Mouse (Mus musculus) embryonic facial prominence, embryonic 15.5 days (tissue): ENCODE data around the gene Taar8a. TPM values are rescaled to one million over a fixed set of nuclear protein-coding genes. Genes with fewer than 3 reads are reported as not detected.
"Not testable (repeated sequence)": the region's sequence is repeated elsewhere in the genome, so short reads cannot be mapped to it uniquely, and the experiment has no call there.

Source experiments
- ATAC-seq: fragments of 200-750 bp; cut with Nextera tagmentation; 2 replicates; pipeline ENCODE4 v1.8.0; 2017; ENCODE audit warnings: low read depth, moderate TSS enrichment; ENCODE audit not compliant: insufficient number of reproducible peaks, low FRiP score, low TSS enrichment
- H3K27ac ChIP-seq: fragments of 300-500 bp; sonication (generic); replicated peaks from 2 replicates; pipeline ENCODE4 v1.5.1; 2015; ENCODE audit warnings: mild to moderate bottlenecking, inconsistent platforms
- H3K27me3 ChIP-seq: fragments of 300-500 bp; sonication (generic); 2 replicates; pipeline ENCODE4 v1.6.1; 2015; ENCODE audit warnings: inconsistent platforms
- H3K36me3 ChIP-seq: fragments of 300-500 bp; sonication (generic); 2 replicates; pipeline ENCODE4 v1.6.1; 2015; ENCODE audit warnings: mild to moderate bottlenecking, inconsistent platforms
- H3K4me1 ChIP-seq: fragments of 300-500 bp; sonication (generic); 2 replicates; pipeline ENCODE4 v1.6.1; 2015; ENCODE audit warnings: inconsistent platforms
- H3K4me2 ChIP-seq: fragments of 300-500 bp; sonication (generic); replicated peaks from 2 replicates; pipeline ENCODE4 v1.6.1; 2015; ENCODE audit warnings: mild to moderate bottlenecking, inconsistent platforms
- H3K4me3 ChIP-seq: fragments of 300-500 bp; sonication (generic); replicated peaks from 2 replicates; pipeline ENCODE4 v1.5.1; 2015; ENCODE audit warnings: mild to moderate bottlenecking, inconsistent platforms
- H3K9ac ChIP-seq: fragments of 300-500 bp; sonication (generic); 2 replicates; pipeline ENCODE4 v1.6.1; 2015; ENCODE audit warnings: inconsistent platforms
- H3K9me3 ChIP-seq: fragments of 300-500 bp; sonication (generic); replicated peaks from 2 replicates; pipeline ENCODE4 v1.6.1; 2016; ENCODE audit warnings: inconsistent platforms
- WGBS: fragments of 180-500 bp; shearing (Covaris S2); methylation state at CpG from one replicate; pipeline ENCODE4 v1.1.7; 2015; 5-methylcytosine and 5-hydroxymethylcytosine counted together
- polyA plus RNA-seq: library from polyadenylated mRNA; unstranded; fragments of >200 nt; fragmentation: Nextera tagmentation; extraction: Ambion mirVana; gene quantifications from 2 replicates; pipeline ENCODE4 v1.2.1, GENCODE M21; 2015

Taar8a gene
- not detected in 2 replicates for polyA plus RNA-seq

GRCm38 (mm10) chr10:24076200-24076599 is at the start of gene Taar8a:
TSS of gene Taar8a (plus strand) at chr10:24076500.
- H3K27ac ChIP-seq, H3K4me2 ChIP-seq, H3K4me3 ChIP-seq, H3K27me3 ChIP-seq, H3K9me3 ChIP-seq, H3K4me1 ChIP-seq, ATAC-seq, H3K9ac ChIP-seq, H3K36me3 ChIP-seq: not testable (repeated sequence)
- WGBS: 65% methylated on average over 2 of the region's 4 CpGs

- Histone ChIP-seq H3K9me3 (no peaks in the 10 kb centered on the region), H3K27me3 (no peaks in the 10 kb centered on the region), H3K4me1 (no peaks in the 10 kb centered on the region), H3K4me2 (no peak within 1 kb of the TSS), H3K36me3 (no peaks in the 10 kb centered on the region), H3K27ac (no peak within 1 kb of the TSS), H3K9ac (no peak within 1 kb of the TSS), H3K4me3 (no peak within 1 kb of the TSS)
- no peak for ATAC-seq
Measured at GRCm38 (mm10) chr10:24026922-24027321, 49.4 kb upstream of the Taar8a start, which contains the start of gene Taar7d. TSS of gene Taar7d (plus strand) at chr10:24027222.

- H3K36me3 ChIP-seq: no peaks in the 10 kb centered on the region
- H3K27ac ChIP-seq: no peak overlapping the region
- ATAC-seq: no peak
- no peak overlapping the region for H3K9ac ChIP-seq
- no peak overlapping the region for H3K4me2 ChIP-seq
- H3K27me3 ChIP-seq: no peaks in the 10 kb centered on the region
- H3K9me3 ChIP-seq: no peaks in the 10 kb centered on the region
- H3K4me1 ChIP-seq: no peaks in the 10 kb centered on the region
- H3K4me3 ChIP-seq: no peak overlapping the region
Measured at GRCm38 (mm10) chr10:24031347-24031746, 45.0 kb upstream of the Taar8a start.

- no peak for ATAC-seq
- Histone ChIP-seq H3K36me3 (no peaks in the 10 kb centered on the region), H3K4me2 (no peak within 1 kb of the TSS), H3K9me3 (no peaks in the 10 kb centered on the region), H3K4me1 (no peaks in the 10 kb centered on the region), H3K27me3 (no peaks in the 10 kb centered on the region), H3K4me3 (no peak within 1 kb of the TSS), H3K9ac (no peak within 1 kb of the TSS), H3K27ac (no peak within 1 kb of the TSS)
- 82% methylated on average over 2 of the region's 2 CpGs for WGBS
Measured at GRCm38 (mm10) chr10:24037314-24037713, 39.0 kb upstream of the Taar8a start, which contains the start of gene Taar7e. TSS of gene Taar7e (plus strand) at chr10:24037614.

GRCm38 (mm10) chr10:24040120-24040869 is 36.0 kb upstream of the Taar8a start:
- H3K27ac ChIP-seq: no peak overlapping the region
- H3K9me3 ChIP-seq: no peaks in the 10 kb centered on the region
- WGBS: 60% methylated on average over 2 of the region's 2 CpGs
- no peaks in the 10 kb centered on the region for H3K27me3 ChIP-seq
- H3K9ac ChIP-seq: no peak overlapping the region
- no peak for ATAC-seq
- H3K4me1 ChIP-seq: no peaks in the 10 kb centered on the region
- H3K36me3 ChIP-seq: no peaks in the 10 kb centered on the region
- H3K4me3 ChIP-seq: no peak overlapping the region
- H3K4me2 ChIP-seq: no peak overlapping the region

- Histone ChIP-seq H3K27ac (no peak within 1 kb of the TSS), H3K27me3 (no peaks in the 10 kb centered on the region), H3K4me3 (no peak within 1 kb of the TSS), H3K4me2 (no peak within 1 kb of the TSS), H3K9me3 (no peaks in the 10 kb centered on the region), H3K4me1 (no peaks in the 10 kb centered on the region), H3K9ac (no peak within 1 kb of the TSS), H3K36me3 (no peaks in the 10 kb centered on the region)
- ATAC-seq: no peak
Measured at GRCm38 (mm10) chr10:24049210-24049609, 27.1 kb upstream of the Taar8a start, which contains the start of gene Taar7f. TSS of gene Taar7f (plus strand) at chr10:24049510.

- H3K9ac ChIP-seq: no peak overlapping the region
- no peak for ATAC-seq
- no peak overlapping the region for H3K4me3 ChIP-seq
- H3K27ac ChIP-seq: no peak overlapping the region
- H3K9me3 ChIP-seq: no peaks in the 10 kb centered on the region
- no peaks in the 10 kb centered on the region for H3K27me3 ChIP-seq
- WGBS: 52% methylated on average over 5 of the region's 5 CpGs
- no peaks in the 10 kb centered on the region for H3K4me1 ChIP-seq
- no peaks in the 10 kb centered on the region for H3K36me3 ChIP-seq
- no peak overlapping the region for H3K4me2 ChIP-seq
Measured at GRCm38 (mm10) chr10:24052039-24052438, 24.3 kb upstream of the Taar8a start.

GRCm38 (mm10) chr10:24058986-24059385 is 17.3 kb upstream of the Taar8a start:
- no peak for ATAC-seq
- no peak overlapping the region for H3K9ac ChIP-seq
- 84% methylated on average over 3 of the region's 3 CpGs for WGBS

GRCm38 (mm10) chr10:24074751-24075150 is 1.5 kb upstream of the Taar8a start:
- H3K27ac ChIP-seq, H3K9me3 ChIP-seq, H3K27me3 ChIP-seq, H3K4me2 ChIP-seq, H3K36me3 ChIP-seq, H3K4me3 ChIP-seq, H3K9ac ChIP-seq, ATAC-seq, H3K4me1 ChIP-seq: not testable (repeated sequence)
- 19% methylated on average over 2 of the region's 2 CpGs for WGBS

More at GRCm38 (mm10) chr10:24058986-24059385, 17.3 kb upstream of the Taar8a start:
- Histone ChIP-seq H3K27ac (no peak overlapping the region), H3K27me3 (no peaks in the 10 kb centered on the region), H3K36me3 (no peaks in the 10 kb centered on the region), H3K4me2 (no peak overlapping the region), H3K4me3 (no peak overlapping the region), H3K4me1 (no peaks in the 10 kb centered on the region), H3K9me3 (no peaks in the 10 kb centered on the region)

GRCm38 (mm10) chr10:24080166-24080565 is 3.9 kb downstream of the Taar8a start:
- Histone ChIP-seq H3K4me3 (no peak overlapping the region), H3K4me2 (no peak overlapping the region), H3K4me1 (no peaks in the 10 kb centered on the region), H3K36me3 (no peaks in the 10 kb centered on the region), H3K9ac (no peak overlapping the region), H3K27me3 (no peaks in the 10 kb centered on the region), H3K9me3 (no peaks in the 10 kb centered on the region), H3K27ac (no peak overlapping the region)
- 35% methylated on average over 3 of the region's 3 CpGs for WGBS
- ATAC-seq: no peak

- no peak for ATAC-seq
Measured at GRCm38 (mm10) chr10:24085936-24086335, 9.6 kb downstream of the Taar8a start.

GRCm38 (mm10) chr10:24086555-24086954 is 10.3 kb downstream of the Taar8a start:
- Histone ChIP-seq H3K9me3 (no peaks in the 10 kb centered on the region), H3K4me2 (no peak overlapping the region), H3K9ac (no peak overlapping the region), H3K27me3 (no peaks in the 10 kb centered on the region), H3K36me3 (no peaks in the 10 kb centered on the region), H3K27ac (no peak overlapping the region), H3K4me1 (no peaks in the 10 kb centered on the region), H3K4me3 (no peak overlapping the region)
- ATAC-seq: no peak
- 66% methylated on average over 5 of the region's 5 CpGs for WGBS

More at GRCm38 (mm10) chr10:24085936-24086335, 9.6 kb downstream of the Taar8a start:
- H3K4me1 ChIP-seq: no peaks in the 10 kb centered on the region
- no peaks in the 10 kb centered on the region for H3K27me3 ChIP-seq
- H3K4me2 ChIP-seq: no peak overlapping the region
- no peak overlapping the region for H3K27ac ChIP-seq
- no peak overlapping the region for H3K9ac ChIP-seq
- no peaks in the 10 kb centered on the region for H3K9me3 ChIP-seq
- H3K4me3 ChIP-seq: no peak overlapping the region
- no peaks in the 10 kb centered on the region for H3K36me3 ChIP-seq
- WGBS: 77% methylated on average over 5 of the region's 5 CpGs
